Mouse (Mus musculus): ENCODE measurements around the gene Atp10a. TPM values are rescaled to one million over a fixed set of nuclear protein-coding genes. Genes with fewer than 3 reads are reported as not detected.
A peak's percentile ranks its signal among the peaks of the same experiment; 100 is the strongest.
"Not testable (repeated sequence)": the region's sequence is repeated elsewhere in the genome, so short reads cannot be mapped to it uniquely, and the experiment has no call there.

The Atp10a gene
- polyA plus RNA-seq, 1 experiment from 2014 or later = 2.7 TPM

DNA sequence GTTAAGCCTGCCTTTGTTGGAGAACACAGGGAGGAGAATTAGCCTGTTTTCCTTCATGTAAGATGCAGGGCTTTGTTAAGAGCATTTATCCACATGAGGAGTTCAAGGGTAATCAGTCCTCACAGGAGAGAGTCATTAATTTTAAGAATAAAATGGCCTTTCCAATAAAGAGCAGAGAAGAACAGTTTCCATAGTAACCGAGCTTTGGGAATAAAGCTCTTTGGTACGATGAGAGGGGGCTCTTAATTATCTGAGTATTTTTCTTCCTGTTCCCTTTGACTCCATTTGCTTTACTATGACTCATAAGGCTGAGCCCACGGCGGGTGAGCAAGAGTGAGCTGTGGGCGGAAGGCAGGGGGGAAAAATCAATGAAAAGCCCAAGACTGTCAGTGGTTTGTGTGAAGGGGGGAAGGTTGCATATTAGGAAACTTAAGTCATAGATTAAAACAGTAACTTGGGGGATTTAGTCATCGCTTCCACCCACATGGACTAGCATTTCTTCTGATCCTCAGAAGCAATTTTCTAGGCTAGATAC lies 166.2 kb downstream of the Atp10a start:
- DNase-seq (ENCODE audit: low spot score) (no peak), ATAC-seq (ENCODE audit: insufficient read depth, low FRiP score, low TSS enrichment) (peak; percentile 55; the same call in 1 of the 2 replicates)
- Histone ChIP-seq H3K4me1 (ENCODE audit: control insufficient read depth, insufficient read depth, low read length) (no peaks in the 10 kb centered on the region), H3K4me2 (ENCODE audit: low read depth) (no peak overlapping the region), H3K36me3 (ENCODE audit: control insufficient read depth, insufficient read depth, low read length) (no peaks in the 10 kb centered on the region), H3K27ac (ENCODE audit: low read depth, low read length) (no peak overlapping the region), H3K9ac (ENCODE audit: low read length) (no peak overlapping the region), H3K9me3 (ENCODE audit: control insufficient read depth, low read length) (no peaks in the 10 kb centered on the region), H3K4me3 (ENCODE audit: low read depth, low read length) (no peak overlapping the region), H3K27me3 (ENCODE audit: control insufficient read depth, insufficient read depth, low read length) (no peaks in the 10 kb centered on the region)
- 58% methylated on average over 6 of the region's 6 CpGs for WGBS

DNA sequence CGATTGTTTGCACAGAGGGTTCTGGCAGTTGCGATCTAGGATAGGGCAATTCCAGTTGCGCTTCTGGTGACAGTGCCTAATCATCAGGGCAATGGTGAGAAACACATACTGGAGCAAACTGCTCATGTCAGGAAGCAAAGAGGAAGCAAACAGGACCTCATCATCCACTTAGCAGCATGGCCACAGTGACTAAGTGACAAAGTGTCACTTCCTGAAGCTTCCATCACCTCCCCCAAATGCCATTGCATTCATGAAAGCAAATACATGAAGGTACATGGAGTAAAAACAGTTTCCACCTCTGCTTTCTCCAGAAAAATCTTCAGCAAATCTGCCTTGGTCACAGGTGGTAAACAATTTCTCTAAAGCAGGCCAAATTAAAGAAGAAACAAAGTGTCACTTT lies 168.7 kb downstream of the Atp10a start:
- DNase-seq (ENCODE audit: low spot score) = no peak
- H3K9me3 ChIP-seq (ENCODE audit: control insufficient read depth, low read length) = no peaks in the 10 kb centered on the region

DNA sequence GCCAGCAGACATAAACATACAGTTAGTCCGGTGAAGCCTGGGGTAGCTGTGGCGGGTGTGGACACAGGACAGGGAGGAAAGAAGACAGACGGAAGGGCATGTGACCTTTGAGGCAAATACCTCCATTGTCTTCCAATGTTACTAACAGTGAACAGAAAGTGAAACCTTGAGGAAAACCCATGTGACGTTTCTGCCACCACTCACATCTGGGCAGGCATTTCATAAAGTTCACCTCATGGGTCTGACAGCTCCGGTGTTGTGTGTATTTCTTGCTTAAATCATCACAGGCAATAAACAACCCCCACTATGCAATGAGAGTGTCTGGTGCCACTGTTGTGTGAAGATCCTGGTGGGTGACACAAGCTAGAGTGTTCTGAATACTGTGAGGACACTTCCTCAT lies 173.1 kb downstream of the Atp10a start:
- WGBS = 90% methylated on average over 5 of the region's 5 CpGs
- H3K27ac ChIP-seq (ENCODE audit: low read depth, low read length) = no peak overlapping the region
- H3K4me1 ChIP-seq (ENCODE audit: control insufficient read depth, insufficient read depth, low read length) = no peaks in the 10 kb centered on the region
- no peaks in the 10 kb centered on the region for H3K9me3 ChIP-seq (ENCODE audit: control insufficient read depth, low read length)
- ATAC-seq (ENCODE audit: insufficient read depth, low FRiP score, low TSS enrichment) = no peak
- no peaks in the 10 kb centered on the region for H3K27me3 ChIP-seq (ENCODE audit: control insufficient read depth, insufficient read depth, low read length)
- H3K4me2 ChIP-seq (ENCODE audit: low read depth) = no peak overlapping the region
- no peak overlapping the region for H3K4me3 ChIP-seq (ENCODE audit: low read depth, low read length)
- DNase-seq (ENCODE audit: low spot score) = no peak
- H3K9ac ChIP-seq (ENCODE audit: low read length) = no peak overlapping the region
- H3K36me3 ChIP-seq (ENCODE audit: control insufficient read depth, insufficient read depth, low read length) = no peaks in the 10 kb centered on the region

More for the DNA sequence above, 168.7 kb downstream of the Atp10a start:
- Histone ChIP-seq H3K4me1 (ENCODE audit: control insufficient read depth, insufficient read depth, low read length) (no peaks in the 10 kb centered on the region), H3K27me3 (ENCODE audit: control insufficient read depth, insufficient read depth, low read length) (no peaks in the 10 kb centered on the region), H3K4me2 (ENCODE audit: low read depth) (no peak overlapping the region), H3K27ac (ENCODE audit: low read depth, low read length) (no peak overlapping the region), H3K4me3 (ENCODE audit: low read depth, low read length) (no peak overlapping the region), H3K36me3 (ENCODE audit: control insufficient read depth, insufficient read depth, low read length) (no peaks in the 10 kb centered on the region), H3K9ac (ENCODE audit: low read length) (no peak overlapping the region)
- WGBS = 81% methylated on average over 3 of the region's 3 CpGs
- no peak for ATAC-seq (ENCODE audit: insufficient read depth, low FRiP score, low TSS enrichment)

DNA sequence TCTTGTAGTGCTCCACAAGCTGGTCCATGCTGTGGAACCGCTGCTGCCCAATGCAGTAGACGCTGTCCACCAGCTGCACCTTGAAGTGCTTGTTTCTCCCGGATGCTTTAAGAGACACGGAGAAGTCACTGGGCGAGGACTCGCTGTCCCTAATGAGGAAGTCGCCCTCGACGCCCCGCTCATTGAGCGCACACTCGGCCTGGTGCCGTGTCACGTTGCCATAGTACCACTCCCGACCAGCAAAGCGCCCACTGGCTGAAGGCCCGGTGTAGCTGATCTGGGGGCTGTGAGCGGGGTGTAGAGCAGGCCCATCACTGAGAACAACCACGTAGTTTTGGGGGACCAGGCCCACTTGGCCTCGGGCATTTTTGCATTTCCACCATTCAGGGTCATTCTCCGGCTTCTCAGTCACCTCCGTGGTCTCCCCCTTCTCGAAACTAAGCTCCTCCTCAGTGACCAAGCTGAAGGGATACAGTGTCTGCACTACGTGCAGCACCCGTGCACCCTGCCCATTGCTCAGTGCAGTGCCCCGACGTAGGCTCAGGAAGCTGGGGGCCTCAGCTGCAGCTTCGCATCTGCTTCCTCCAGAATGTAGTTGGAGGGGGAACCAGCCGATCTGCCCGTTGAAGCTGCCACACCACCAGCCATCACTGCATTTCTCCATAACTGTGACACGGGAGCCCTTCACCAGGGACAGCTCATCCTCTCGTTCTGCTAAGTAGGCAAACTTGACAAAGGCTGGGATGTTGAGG lies 181.1 kb downstream of the Atp10a start:
- not testable (repeated sequence) for ATAC-seq (ENCODE audit: insufficient read depth, low FRiP score, low TSS enrichment); H3K9ac ChIP-seq (ENCODE audit: low read length); DNase-seq (ENCODE audit: low spot score)

GRCm38 (mm10) chr7:58840367-58840766 lies 184.4 kb downstream of the Atp10a start:
- no peak overlapping the region for H3K4me3 ChIP-seq (ENCODE audit: low read depth, low read length)
- ATAC-seq (ENCODE audit: insufficient read depth, low FRiP score, low TSS enrichment) (no peak), DNase-seq (ENCODE audit: low spot score) (no peak)
- H3K27ac ChIP-seq (ENCODE audit: low read depth, low read length) = no peak overlapping the region
- peaks cover 8% of the 10 kb centered on the region; the same call in 1 of the 2 replicates for H3K4me1 ChIP-seq (ENCODE audit: control insufficient read depth, insufficient read depth, low read length)
- H3K4me2 ChIP-seq (ENCODE audit: low read depth) = no peak overlapping the region
- H3K9me3 ChIP-seq (ENCODE audit: control insufficient read depth, low read length) = no peaks in the 10 kb centered on the region
- no peaks in the 10 kb centered on the region for H3K27me3 ChIP-seq (ENCODE audit: control insufficient read depth, insufficient read depth, low read length)
- no peaks in the 10 kb centered on the region for H3K36me3 ChIP-seq (ENCODE audit: control insufficient read depth, insufficient read depth, low read length)
- WGBS = 73% methylated on average over 2 of the region's 2 CpGs
- no peak overlapping the region for H3K9ac ChIP-seq (ENCODE audit: low read length)

More for the DNA sequence above, 181.1 kb downstream of the Atp10a start:
- not testable (repeated sequence) for H3K36me3 ChIP-seq (ENCODE audit: control insufficient read depth, insufficient read depth, low read length); H3K4me2 ChIP-seq (ENCODE audit: low read depth); H3K4me1 ChIP-seq (ENCODE audit: control insufficient read depth, insufficient read depth, low read length); H3K9me3 ChIP-seq (ENCODE audit: control insufficient read depth, low read length); H3K27me3 ChIP-seq (ENCODE audit: control insufficient read depth, insufficient read depth, low read length); H3K4me3 ChIP-seq (ENCODE audit: low read depth, low read length); H3K27ac ChIP-seq (ENCODE audit: low read depth, low read length)
- 90% methylated on average over 32 of the region's 32 CpGs for WGBS

- DNase-seq (ENCODE audit: low spot score) (no peak), ATAC-seq (ENCODE audit: insufficient read depth, low FRiP score, low TSS enrichment) (no peak)
- H3K27ac ChIP-seq (ENCODE audit: low read depth, low read length) = no peak overlapping the region
- H3K4me2 ChIP-seq (ENCODE audit: low read depth) = no peak overlapping the region
- no peaks in the 10 kb centered on the region for H3K27me3 ChIP-seq (ENCODE audit: control insufficient read depth, insufficient read depth, low read length)
- H3K4me1 ChIP-seq (ENCODE audit: control insufficient read depth, insufficient read depth, low read length) = peaks cover 8% of the 10 kb centered on the region; the same call in 1 of the 2 replicates
- no peaks in the 10 kb centered on the region for H3K36me3 ChIP-seq (ENCODE audit: control insufficient read depth, insufficient read depth, low read length)
- 91% methylated on average over 1 of the region's 1 CpGs for WGBS
- H3K9me3 ChIP-seq (ENCODE audit: control insufficient read depth, low read length) = no peaks in the 10 kb centered on the region
- H3K4me3 ChIP-seq (ENCODE audit: low read depth, low read length) = no peak overlapping the region
- H3K9ac ChIP-seq (ENCODE audit: low read length) = no peak overlapping the region
Observed at GRCm38 (mm10) chr7:58841066-58841465, 185.1 kb downstream of the Atp10a start.

GRCm38 (mm10) chr7:58842818-58843217 lies 186.9 kb downstream of the Atp10a start:
- 18% methylated on average over 3 of the region's 3 CpGs for WGBS
- Histone ChIP-seq H3K4me1 (ENCODE audit: control insufficient read depth, insufficient read depth, low read length) (peaks cover 8% of the 10 kb centered on the region; the same call in 1 of the 2 replicates), H3K9ac (ENCODE audit: low read length) (no peak overlapping the region), H3K4me3 (ENCODE audit: low read depth, low read length) (no peak overlapping the region), H3K27ac (ENCODE audit: low read depth, low read length) (peak overlapping the region; percentile 67; the same call in 1 of the 2 replicates), H3K27me3 (ENCODE audit: control insufficient read depth, insufficient read depth, low read length) (no peaks in the 10 kb centered on the region), H3K4me2 (ENCODE audit: low read depth) (no peak overlapping the region), H3K9me3 (ENCODE audit: control insufficient read depth, low read length) (no peaks in the 10 kb centered on the region), H3K36me3 (ENCODE audit: control insufficient read depth, insufficient read depth, low read length) (no peaks in the 10 kb centered on the region)
- ATAC-seq (ENCODE audit: insufficient read depth, low FRiP score, low TSS enrichment) (peak; percentile 53), DNase-seq (ENCODE audit: low spot score) (peak; percentile 19)

DNA sequence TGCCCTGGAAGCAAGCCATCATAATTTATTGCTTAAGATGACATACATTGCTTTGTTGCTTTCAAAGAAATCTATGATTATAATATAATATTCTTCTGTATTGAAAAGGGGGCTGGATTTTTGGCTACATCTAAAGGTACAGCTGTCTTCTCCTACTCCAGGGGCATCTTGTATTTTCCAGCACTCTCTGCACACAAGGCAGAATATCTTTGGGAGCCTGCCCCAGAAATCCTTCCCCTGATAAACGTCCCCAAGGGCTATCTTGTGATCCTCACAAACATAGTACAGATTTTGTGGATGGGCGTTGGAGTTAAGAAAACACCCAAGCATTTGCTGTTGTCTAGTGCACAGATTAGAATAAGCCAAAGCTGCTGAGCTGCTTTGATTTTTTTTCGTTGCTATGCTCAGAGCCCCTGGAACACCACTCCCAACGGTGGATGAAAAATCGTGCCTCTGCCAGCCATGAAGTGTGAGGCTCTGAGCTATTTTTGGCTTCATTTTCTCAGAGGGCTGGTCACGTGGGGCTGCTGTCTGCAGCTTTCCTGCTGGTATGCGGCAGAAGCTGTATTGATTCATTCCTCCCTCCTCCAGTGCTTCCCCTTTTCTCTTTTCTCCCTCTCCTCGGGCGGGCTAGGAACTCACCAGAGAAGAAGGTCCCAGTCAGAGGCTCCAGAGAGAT lies 187.9 kb downstream of the Atp10a start:
- WGBS = 3% methylated on average over 9 of the region's 9 CpGs
- Histone ChIP-seq H3K4me3 (ENCODE audit: low read depth, low read length) (no peak overlapping the region), H3K9me3 (ENCODE audit: control insufficient read depth, low read length) (no peaks in the 10 kb centered on the region), H3K4me1 (ENCODE audit: control insufficient read depth, insufficient read depth, low read length) (peaks cover 8% of the 10 kb centered on the region; the same call in 1 of the 2 replicates), H3K4me2 (ENCODE audit: low read depth) (peak overlapping the region; percentile 19; the same call in 1 of the 2 replicates), H3K27ac (ENCODE audit: low read depth, low read length) (peak overlapping the region; percentile 75), H3K9ac (ENCODE audit: low read length) (no peak overlapping the region), H3K36me3 (ENCODE audit: control insufficient read depth, insufficient read depth, low read length) (no peaks in the 10 kb centered on the region), H3K27me3 (ENCODE audit: control insufficient read depth, insufficient read depth, low read length) (no peaks in the 10 kb centered on the region)
- ATAC-seq (ENCODE audit: insufficient read depth, low FRiP score, low TSS enrichment) = peak; percentile 83
- peak; percentile 84 for DNase-seq (ENCODE audit: low spot score)
